Mouse (Mus musculus): ENCODE results near the gene Spin2f.
"Not testable (repeated sequence)": the region's sequence is repeated elsewhere in the genome, so short reads cannot be mapped to it uniquely, and the experiment has no call there.

The Spin2f gene

DNA sequence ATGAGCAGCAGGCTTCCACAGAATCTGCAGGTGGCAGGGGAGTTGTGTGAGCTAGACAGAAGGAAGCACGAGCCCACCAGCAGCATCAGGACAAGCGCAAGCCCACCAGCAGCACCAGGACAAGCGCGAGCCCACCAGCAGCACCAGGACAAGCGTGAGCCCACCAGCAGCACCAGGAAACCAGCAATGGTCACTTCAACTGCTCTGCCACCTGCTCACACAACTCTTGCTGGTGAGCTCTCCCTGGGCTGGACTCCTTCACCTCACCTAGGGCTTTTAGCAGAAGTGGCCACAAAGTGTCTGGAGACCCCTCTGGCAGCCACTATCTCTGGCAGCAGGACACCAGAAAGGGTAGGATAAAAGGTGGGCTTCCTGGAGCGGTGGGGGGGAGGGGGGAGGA, at the start of gene Spin2f:
TSS of gene Spin2f (plus strand) at position 301 of the 400 bp plus-strand sequence.
- DNase-seq (ENCODE audit: low spot score): not testable (repeated sequence)

DNA sequence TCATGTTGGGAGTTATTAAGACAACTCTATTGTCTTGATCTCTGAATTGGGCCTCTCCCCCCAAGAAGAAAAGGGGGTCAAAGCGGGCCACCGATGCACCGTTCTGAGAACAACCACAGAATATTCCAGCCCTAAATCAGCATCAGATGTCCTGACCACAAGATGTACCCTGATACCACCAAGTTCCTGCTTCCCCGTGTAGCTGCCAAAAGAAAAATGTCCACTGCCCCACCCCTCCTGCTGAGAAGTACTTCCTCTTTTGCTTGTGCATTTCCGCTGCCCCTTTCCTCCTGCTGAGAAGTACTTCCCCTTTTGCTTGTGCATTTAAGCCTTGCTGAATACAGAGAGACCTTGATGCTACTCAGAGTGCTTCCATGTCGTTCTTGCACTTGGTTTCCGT, 41.6 kb upstream of the Spin2f start:
- not testable (repeated sequence) for DNase-seq (ENCODE audit: low spot score)

DNA sequence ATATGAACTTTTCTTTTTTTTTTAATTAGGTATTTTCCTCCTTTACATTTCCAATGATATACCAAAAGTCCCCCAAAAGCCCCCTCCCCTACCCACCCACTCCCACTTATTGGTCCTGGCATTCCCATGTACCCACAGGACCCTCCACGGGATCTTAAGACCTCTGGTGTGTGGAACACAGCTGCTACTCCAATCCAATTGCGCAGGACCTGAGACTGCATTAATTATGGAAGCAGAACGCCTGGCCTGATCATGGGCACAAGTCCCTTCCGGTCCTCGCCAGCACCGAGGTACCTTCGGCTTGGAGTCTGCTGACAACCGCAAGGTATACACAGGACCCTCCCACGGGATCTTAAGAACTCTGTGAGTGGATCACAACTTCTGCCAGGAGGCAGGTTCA, 30.2 kb upstream of the Spin2f start:
- DNase-seq (ENCODE audit: low spot score): not testable (repeated sequence)

DNA sequence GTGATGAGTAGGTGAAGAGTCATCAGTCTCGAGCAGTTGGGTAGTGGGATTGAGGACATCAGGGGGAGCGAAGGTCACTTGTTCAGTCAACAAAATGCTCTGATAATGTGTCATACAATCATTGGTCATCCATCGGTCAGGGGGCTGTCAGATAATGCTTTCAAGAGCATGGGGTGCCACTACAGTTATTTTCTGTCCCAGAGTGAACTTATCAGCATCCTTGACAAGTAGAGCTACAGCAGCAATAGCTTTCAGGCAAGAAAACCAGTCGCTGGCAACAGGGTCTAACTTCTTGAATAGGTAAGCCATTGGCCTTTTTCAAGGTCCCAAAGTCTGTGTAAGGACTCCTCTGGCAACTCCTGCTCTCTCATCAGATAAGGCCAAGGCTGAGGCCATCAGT, 18.6 kb upstream of the Spin2f start:
- not testable (repeated sequence) for DNase-seq (ENCODE audit: low spot score)

GRCm38 (mm10) chrX:31241754-31242153, 11.9 kb upstream of the Spin2f start:
- not testable (repeated sequence) for DNase-seq (ENCODE audit: low spot score)

All from retina, embryonic 14.5 days (tissue).